Mouse (Mus musculus): ENCODE data around the gene Edem3.

- TF ChIP-seq EP300 (optimal IDR thresholded peaks at IDR 0.05) (no peak), CTCF (IDR thresholded peaks at IDR 0.05; ENCODE audit: low read depth) (no peak)
Observed at GRCm38 (mm10) chr1:151755660-151756424, 671 bp downstream of the Edem3 start.

All from stomach, postnatal 0 days (tissue).